Mouse (Mus musculus) hindbrain, embryonic 12.5 days (tissue): ENCODE data around the gene Apol7b. TPM values are rescaled to one million over a fixed set of nuclear protein-coding genes. Genes with fewer than 3 reads are reported as not detected.
"Not testable (repeated sequence)": the region's sequence is repeated elsewhere in the genome, so short reads cannot be mapped to it uniquely, and the experiment has no call there.

Source experiments
- ATAC-seq: fragments of 200-750 bp; cut with Nextera tagmentation; 2 replicates; pipeline ENCODE4 v1.8.0; 2017; ENCODE audit warnings: moderate TSS enrichment; ENCODE audit not compliant: low FRiP score
- H3K27ac ChIP-seq: fragments of 300-500 bp; sonication (generic); 2 replicates; pipeline ENCODE4 v1.5.1; 2016; ENCODE audit warnings: mild to moderate bottlenecking
- H3K27me3 ChIP-seq: fragments of 300-500 bp; sonication (generic); 2 replicates; pipeline ENCODE4 v1.6.1; 2016; ENCODE audit warnings: mild to moderate bottlenecking
- H3K36me3 ChIP-seq: fragments of 300-500 bp; sonication (generic); 2 replicates; pipeline ENCODE4 v1.6.1; 2016; ENCODE audit warnings: mild to moderate bottlenecking
- H3K4me1 ChIP-seq: fragments of 300-500 bp; sonication (generic); 2 replicates; pipeline ENCODE4 v1.6.1; 2016
- H3K4me2 ChIP-seq: fragments of 300-500 bp; sonication (generic); replicated peaks from 2 replicates; pipeline ENCODE4 v1.6.1; 2016; ENCODE audit warnings: mild to moderate bottlenecking
- H3K4me3 ChIP-seq: fragments of 300-500 bp; sonication (generic); 2 replicates; pipeline ENCODE4 v1.5.1; 2016; ENCODE audit warnings: mild to moderate bottlenecking
- H3K9ac ChIP-seq: fragments of 300-500 bp; sonication (generic); 2 replicates; pipeline ENCODE4 v1.6.1; 2016; ENCODE audit warnings: mild to moderate bottlenecking, moderate library complexity
- H3K9me3 ChIP-seq: fragments of 300-500 bp; sonication (generic); replicated peaks from 2 replicates; pipeline ENCODE4 v1.6.1; 2016; ENCODE audit warnings: mild to moderate bottlenecking
- WGBS: fragments of 180-500 bp; shearing (Covaris S2); methylation state at CpG from one replicate; pipeline ENCODE4 v1.1.7; 2016; 5-methylcytosine and 5-hydroxymethylcytosine counted together
- polyA plus RNA-seq: library from polyadenylated mRNA; unstranded; fragments of >200 nt; fragmentation: Nextera tagmentation; extraction: Ambion mirVana; gene quantifications from 2 replicates; pipeline ENCODE4 v1.2.1, GENCODE M21; 2016

The Apol7b gene
- not detected in 2 replicates for polyA plus RNA-seq

DNA sequence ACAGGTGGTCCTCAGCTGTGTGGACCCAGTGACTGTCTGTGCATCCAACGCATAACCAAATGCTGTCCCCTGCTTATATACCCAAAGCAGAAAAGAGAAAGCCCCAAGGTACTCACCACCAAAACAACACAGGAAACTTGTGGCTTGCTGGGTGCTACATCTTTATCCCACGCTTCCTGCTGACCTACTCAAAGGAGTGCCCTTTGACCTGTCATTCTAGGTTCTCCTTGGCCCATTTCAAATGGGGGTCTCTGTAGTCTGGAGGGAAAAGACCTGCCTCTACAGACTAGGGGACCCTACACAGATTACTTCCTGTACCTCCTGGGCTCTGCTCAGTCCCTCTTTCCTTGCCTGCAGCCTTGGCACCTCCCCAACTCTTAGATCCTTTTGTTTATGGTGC lies at the start of gene Apol7b:
Apol7b (minus strand) TSS at position 101 of the 400 bp plus-strand sequence.
- not testable (repeated sequence) for H3K9me3 ChIP-seq, H3K36me3 ChIP-seq, H3K4me3 ChIP-seq, H3K27ac ChIP-seq, H3K4me1 ChIP-seq, H3K9ac ChIP-seq, ATAC-seq, H3K4me2 ChIP-seq, H3K27me3 ChIP-seq
- WGBS, result 88% methylated on average over 2 of the region's 2 CpGs

GRCm38 (mm10) chr15:77494694-77495093 lies 47.4 kb upstream of the Apol7b start:
- not testable (repeated sequence) for H3K4me1 ChIP-seq, H3K4me3 ChIP-seq, H3K4me2 ChIP-seq, ATAC-seq, H3K9ac ChIP-seq, H3K9me3 ChIP-seq, H3K27ac ChIP-seq, H3K36me3 ChIP-seq, H3K27me3 ChIP-seq
- 87% methylated on average over 1 of the region's 1 CpGs for WGBS

GRCm38 (mm10) chr15:77493181-77493580 lies 45.9 kb upstream of the Apol7b start:
- H3K27ac ChIP-seq, H3K9me3 ChIP-seq, H3K4me2 ChIP-seq, H3K27me3 ChIP-seq, H3K9ac ChIP-seq, H3K4me3 ChIP-seq, ATAC-seq, H3K4me1 ChIP-seq, H3K36me3 ChIP-seq: not testable (repeated sequence)
- no CpG with 5 or more reads among the region's 1 CpGs for WGBS

GRCm38 (mm10) chr15:77482140-77482794 lies 35.0 kb upstream of the Apol7b start:
- Histone ChIP-seq H3K4me1 (no peaks in the 10 kb centered on the region), H3K36me3 (no peaks in the 10 kb centered on the region), H3K4me3 (no peak overlapping the region), H3K27me3 (no peaks in the 10 kb centered on the region), H3K4me2 (no peak overlapping the region), H3K9me3 (no peaks in the 10 kb centered on the region), H3K27ac (no peak overlapping the region), H3K9ac (no peak overlapping the region)
- ATAC-seq, result no peak
- 77% methylated on average over 4 of the region's 4 CpGs for WGBS

DNA sequence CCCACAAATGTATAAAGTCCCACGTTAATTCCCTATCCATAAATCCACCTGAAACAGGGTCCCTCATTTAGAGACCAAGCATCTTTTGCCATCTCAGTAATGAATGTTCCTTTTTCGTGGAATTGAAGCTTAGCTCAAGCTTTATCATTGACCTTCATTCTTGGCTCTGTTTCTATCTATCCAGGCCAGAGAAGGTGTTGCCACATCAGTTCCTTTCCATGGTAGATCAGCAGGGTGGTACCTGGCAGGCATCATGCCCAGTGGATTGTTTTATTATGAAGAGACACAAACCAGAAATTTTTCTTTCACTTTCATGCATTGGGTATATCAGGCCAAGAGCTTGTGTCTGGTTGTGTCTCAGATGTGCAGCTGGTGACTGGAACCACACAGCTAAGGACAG lies 29.4 kb upstream of the Apol7b start, which contains the start of gene Apol10a:
Apol10a (plus strand) TSS at position 355 of the 400 bp plus-strand sequence.
- H3K9ac ChIP-seq, H3K4me3 ChIP-seq, ATAC-seq, H3K36me3 ChIP-seq, H3K9me3 ChIP-seq, H3K4me2 ChIP-seq, H3K4me1 ChIP-seq, H3K27ac ChIP-seq, H3K27me3 ChIP-seq: not testable (repeated sequence)
- 70% methylated on average over 2 of the region's 2 CpGs for WGBS

DNA sequence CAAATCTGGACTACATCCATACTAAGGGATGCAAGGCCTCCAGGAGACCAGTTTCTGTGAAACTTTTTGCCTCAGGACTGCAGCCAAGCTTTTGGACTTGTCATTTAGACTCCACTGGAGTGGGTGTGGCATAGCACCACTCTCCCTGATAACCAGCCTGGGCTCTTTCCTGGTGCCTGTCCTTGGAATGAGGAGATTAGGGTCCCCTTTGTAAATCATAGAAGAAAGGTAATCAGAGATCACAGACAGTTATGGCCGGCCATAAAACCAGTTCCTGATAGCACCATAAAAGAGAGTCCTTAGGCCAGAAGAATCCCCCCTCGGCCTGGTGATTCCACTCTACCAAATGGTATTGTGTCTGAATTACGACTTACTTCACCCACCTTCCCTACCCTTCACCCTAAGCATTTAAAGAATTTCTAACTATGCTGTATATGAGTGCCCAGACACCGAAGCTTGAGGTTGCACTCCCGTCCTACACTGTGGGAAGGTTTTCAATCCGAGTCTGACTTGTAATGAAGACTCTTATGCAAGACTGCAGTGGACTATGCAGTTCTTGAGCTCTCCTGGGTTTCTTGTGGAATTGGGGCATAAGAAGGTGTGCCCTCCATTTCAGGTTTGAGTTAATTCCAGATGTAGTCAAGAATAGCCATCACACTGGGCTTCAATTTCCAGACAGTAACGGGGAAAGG lies 27.6 kb upstream of the Apol7b start:
- not testable (repeated sequence) for H3K9ac ChIP-seq, H3K9me3 ChIP-seq, H3K36me3 ChIP-seq, H3K4me3 ChIP-seq, H3K4me2 ChIP-seq, H3K27me3 ChIP-seq, ATAC-seq, H3K4me1 ChIP-seq, H3K27ac ChIP-seq
- WGBS, result 89% methylated on average over 7 of the region's 7 CpGs

GRCm38 (mm10) chr15:77449927-77450326 lies 2.6 kb upstream of the Apol7b start:
- WGBS, result 53% methylated on average over 10 of the region's 10 CpGs
- H3K36me3 ChIP-seq, H3K9me3 ChIP-seq, H3K4me2 ChIP-seq, H3K4me1 ChIP-seq, H3K27me3 ChIP-seq, ATAC-seq, H3K4me3 ChIP-seq, H3K27ac ChIP-seq, H3K9ac ChIP-seq: not testable (repeated sequence)

DNA sequence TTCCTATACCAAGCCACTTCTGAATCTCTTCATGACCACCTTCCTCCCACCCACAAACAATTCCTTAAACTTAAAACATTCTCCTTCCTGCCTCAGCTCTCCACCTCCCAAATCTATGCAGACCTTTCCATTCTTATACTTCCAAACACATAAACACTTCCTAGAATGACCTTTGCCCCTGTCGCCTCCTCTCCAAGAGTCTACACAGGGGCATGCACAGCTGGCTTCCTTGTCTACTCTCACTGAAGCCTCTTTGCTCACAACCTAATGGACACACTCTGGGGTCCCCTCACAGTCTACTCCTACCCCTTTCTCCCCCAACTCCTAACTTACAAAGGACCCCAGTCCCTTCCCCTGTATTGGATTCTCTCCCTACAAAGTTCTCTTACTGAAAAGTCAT lies 1.6 kb downstream of the Apol7b start:
- not testable (repeated sequence) for ATAC-seq, H3K4me3 ChIP-seq, H3K36me3 ChIP-seq, H3K27ac ChIP-seq, H3K9me3 ChIP-seq, H3K4me1 ChIP-seq, H3K27me3 ChIP-seq, H3K9ac ChIP-seq, H3K4me2 ChIP-seq
- WGBS, result 84% methylated on average over 1 of the region's 1 CpGs

GRCm38 (mm10) chr15:77444746-77445145 lies 2.5 kb downstream of the Apol7b start:
- H3K4me3 ChIP-seq, H3K36me3 ChIP-seq, H3K4me2 ChIP-seq, H3K27ac ChIP-seq, ATAC-seq, H3K9ac ChIP-seq, H3K27me3 ChIP-seq, H3K4me1 ChIP-seq, H3K9me3 ChIP-seq: not testable (repeated sequence)
- WGBS, result 83% methylated on average over 8 of the region's 8 CpGs

DNA sequence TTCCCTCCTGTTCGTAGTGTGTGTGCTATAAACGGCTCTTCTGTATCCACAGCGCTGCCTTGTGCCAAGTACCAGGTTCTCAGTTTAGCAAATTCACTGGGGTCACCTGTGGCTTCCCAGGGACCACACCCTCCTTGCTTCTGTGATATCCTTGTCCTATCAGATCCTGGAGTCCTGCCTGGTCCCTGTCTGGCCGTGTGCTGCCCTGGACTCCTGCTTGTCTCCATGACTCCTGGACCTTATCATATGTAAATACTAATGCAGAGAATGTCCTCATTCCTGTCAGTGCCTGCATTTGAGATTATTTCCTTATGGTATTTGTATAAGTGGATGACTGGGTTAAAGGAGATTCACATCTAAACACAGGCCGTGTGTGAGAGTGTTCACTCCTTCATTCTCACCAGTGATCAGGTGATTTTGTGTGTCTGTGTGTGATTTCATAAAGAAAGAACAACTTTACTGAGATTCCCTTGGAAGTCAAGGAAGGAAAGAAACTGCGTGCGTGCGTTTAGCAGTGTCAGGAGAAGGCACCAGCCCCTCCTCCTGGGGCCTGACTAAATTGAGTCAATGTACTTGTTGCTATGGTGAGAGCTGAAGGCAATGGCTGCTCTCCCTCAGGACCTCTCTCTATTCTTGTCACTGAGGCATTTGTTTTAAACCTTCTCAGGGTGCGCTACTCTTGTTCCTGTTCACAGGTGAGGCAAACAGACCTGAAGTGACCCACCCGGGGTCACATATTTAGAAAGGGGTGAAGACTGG lies 18.4 kb downstream of the Apol7b start:
- not testable (repeated sequence) for H3K9me3 ChIP-seq, H3K4me2 ChIP-seq, H3K27me3 ChIP-seq, H3K4me1 ChIP-seq, H3K27ac ChIP-seq, H3K4me3 ChIP-seq, ATAC-seq, H3K9ac ChIP-seq, H3K36me3 ChIP-seq
- WGBS, result 70% methylated on average over 9 of the region's 10 CpGs

DNA sequence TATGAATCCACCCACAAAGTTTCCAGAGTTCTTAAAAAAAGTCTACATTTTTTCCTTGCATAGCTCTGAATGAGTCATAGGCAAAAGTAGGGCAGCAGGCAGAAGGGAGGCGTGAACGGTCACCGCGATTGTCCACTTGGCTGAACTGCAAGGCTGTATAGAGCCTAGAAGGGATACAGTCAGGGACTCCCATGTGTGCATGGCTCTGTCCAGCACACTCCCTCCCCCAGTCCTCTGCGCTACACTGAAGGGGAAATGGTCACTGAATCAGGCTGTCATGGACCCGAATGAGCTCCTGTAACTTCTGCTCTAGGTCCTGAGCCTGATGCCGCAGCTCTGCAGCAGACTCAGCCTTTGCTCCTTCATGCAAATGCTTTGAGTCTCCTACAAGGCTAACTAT lies 24.4 kb downstream of the Apol7b start:
- not testable (repeated sequence) for ATAC-seq, H3K9ac ChIP-seq, H3K36me3 ChIP-seq, H3K4me2 ChIP-seq, H3K9me3 ChIP-seq, H3K4me3 ChIP-seq, H3K27me3 ChIP-seq, H3K27ac ChIP-seq, H3K4me1 ChIP-seq
- WGBS, result 92% methylated on average over 4 of the region's 7 CpGs

DNA sequence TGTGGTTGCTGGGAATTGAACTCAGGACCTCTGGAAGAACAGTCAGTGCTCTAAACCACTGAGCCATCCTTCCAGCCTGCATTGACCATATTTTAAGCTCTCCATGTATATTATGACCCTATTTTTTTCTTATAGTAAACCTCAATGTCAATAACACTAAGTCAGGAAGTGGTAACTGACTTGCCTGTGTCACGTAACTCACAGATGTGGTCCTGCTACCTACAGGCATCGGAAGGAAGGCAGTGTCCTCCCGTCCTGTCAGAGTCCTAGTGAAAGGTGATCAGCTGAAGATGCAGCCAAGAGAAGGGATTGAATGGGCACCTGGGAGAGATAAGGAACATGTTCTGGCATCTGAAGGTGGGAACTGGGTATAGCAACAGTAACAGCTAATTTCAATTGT lies 27.6 kb downstream of the Apol7b start:
- WGBS, result no CpG with 5 or more reads among the region's 3 CpGs
- not testable (repeated sequence) for H3K4me2 ChIP-seq, H3K4me3 ChIP-seq, H3K9ac ChIP-seq, ATAC-seq, H3K27me3 ChIP-seq, H3K9me3 ChIP-seq, H3K27ac ChIP-seq, H3K4me1 ChIP-seq, H3K36me3 ChIP-seq
